Mouse (Mus musculus) regulatory T cell (primary cell): ENCODE data around the gene Tube1.

Source experiments
- in situ Hi-C: fragments of 300-600 bp; cut with MboI, MseI; formaldehyde crosslinking; loops from one replicate; pipeline ENCODE4 v1.15.1; 2025; ENCODE audit warnings: high pct_unique_total_duplicates

Tube1 gene

GRCm38 (mm10) chr10:39133462-39134310, at the start of gene Tube1, which contains the start of gene Fam229b:
Tube1 (plus strand) TSS chr10:39133976.
Fam229b (minus strand) TSS chr10:39133914.
- in situ Hi-C loops: no loop called here

DNA sequence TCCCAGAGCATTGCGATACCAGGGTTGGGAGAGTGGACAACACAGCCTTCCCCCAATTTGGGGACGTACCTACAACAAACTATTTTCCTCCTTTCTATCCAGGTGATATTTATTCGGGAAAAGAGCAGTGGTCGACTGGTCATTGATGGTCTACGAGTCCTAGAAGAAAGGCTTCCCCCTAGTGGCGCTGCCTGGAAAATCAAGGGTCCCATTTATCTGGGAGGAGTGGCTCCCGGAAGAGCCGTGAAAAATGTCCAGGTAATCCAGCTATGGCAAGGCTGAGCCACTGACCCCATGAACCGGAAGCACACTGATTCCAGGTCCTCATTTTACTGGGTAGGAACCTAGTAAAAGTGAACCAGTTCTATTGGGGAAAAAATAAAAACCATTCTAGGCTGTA, 36.8 kb upstream of the Tube1 start:
- in situ Hi-C loops: no loop called here

DNA sequence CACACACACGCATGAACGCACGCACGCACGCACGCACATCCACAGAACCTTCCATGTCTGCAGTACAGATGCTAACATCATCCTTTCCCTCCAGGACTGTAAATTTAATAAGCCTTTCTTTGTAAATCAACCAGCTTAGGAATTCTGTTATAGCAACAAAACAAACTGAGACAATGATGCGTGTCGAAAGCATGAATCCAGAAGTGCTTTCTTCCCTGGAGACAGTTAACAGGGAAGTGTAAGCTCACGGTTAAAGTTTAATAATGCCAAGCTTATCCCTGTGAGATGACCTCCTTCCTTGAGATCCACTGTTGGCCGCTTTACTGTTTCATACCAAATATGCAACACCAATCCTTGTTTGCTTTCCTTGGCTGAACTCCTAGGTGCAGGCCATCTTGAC, 35.0 kb upstream of the Tube1 start:
- in situ Hi-C loops: no loop called here

DNA sequence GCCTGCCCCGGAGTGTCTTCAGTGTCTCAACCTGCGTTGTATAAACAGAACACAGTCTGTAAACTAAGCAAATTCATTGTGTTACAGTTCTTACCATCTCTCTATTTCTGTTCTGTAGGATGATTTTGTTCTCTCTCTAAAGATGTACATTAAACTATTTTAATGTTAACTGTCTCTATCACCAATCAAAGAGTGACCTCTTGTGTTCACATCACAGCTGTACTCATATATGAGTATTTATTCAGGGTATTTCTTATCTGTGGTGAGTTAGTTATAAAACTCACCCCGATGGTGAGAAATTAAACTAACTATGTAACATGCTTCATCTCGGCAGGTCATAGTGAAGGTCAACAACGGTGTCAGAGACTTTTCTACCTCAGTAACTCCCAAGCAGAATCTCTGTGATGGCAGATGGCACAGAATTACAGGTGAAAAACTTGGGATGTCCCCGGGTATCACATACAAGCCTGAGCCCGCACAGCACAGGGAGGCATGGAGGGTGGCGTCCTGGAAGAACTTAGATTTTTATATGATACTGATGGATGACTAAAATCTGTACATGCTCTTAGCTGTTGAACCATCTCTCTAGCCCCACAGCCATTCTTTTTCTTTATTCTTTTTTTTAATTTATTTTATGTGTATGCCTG, 28.9 kb upstream of the Tube1 start:
- in situ Hi-C loops: no loop called here

- in situ Hi-C loops: no loop called here
Measured at GRCm38 (mm10) chr10:39106413-39106812, 27.4 kb upstream of the Tube1 start.

- in situ Hi-C loops: no loop called here
Measured at GRCm38 (mm10) chr10:39106935-39107334, 26.8 kb upstream of the Tube1 start.

DNA sequence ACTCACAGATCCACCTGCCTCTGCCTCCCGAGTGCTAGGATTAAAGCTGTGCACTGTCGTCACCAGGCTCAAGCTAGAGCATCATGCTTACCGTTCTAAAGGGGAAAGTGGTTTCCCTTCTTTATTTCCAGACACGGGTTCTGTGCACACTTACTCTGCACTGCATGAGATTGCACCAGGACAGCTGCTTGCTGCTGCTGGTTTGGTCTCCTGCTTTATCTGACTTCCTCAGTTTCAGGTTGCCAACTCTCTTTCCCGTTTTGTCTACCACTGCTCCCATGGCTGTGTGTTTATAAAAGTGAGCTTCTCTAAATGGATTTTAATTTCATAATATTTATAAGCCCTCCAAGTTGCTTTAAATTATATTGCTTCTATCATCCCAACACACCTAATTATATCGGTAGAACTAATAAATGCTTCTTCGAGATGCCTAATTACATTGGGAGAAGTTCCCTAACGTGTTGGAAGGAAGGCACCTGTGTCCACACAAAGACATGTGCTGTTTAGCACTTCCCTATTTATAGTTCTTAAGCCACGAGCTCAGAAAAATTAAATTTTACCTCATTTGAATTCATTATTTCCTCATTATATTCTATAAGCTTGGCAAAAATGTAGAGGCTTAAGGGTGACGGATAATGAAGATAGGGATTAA, 24.8 kb upstream of the Tube1 start:
- in situ Hi-C loops: no loop called here

DNA sequence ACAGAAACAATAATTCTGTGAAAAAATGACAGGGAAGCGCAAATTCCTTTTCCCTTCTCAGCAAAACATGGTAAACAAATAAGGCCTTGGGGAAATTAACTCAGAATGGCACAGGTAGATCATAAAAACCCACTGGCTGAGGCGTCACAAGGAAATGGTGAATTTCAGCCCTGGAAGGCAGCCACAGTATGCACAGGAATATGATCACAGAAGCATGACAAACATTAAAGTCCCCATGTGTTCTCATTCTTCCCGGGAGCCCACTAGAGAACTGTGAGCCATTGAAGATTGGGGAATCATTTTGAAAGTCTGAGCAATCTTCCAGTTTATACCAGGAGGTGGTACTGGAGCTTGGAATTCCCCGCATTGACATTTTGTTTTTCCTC, 24.3 kb upstream of the Tube1 start:
- in situ Hi-C loops: no loop called here

- in situ Hi-C loops: no loop called here
Measured at GRCm38 (mm10) chr10:39121412-39121811, 12.4 kb upstream of the Tube1 start.

- in situ Hi-C loops: no loop called here
Measured at GRCm38 (mm10) chr10:39137766-39138165, 4.0 kb downstream of the Tube1 start.

- in situ Hi-C loops: no loop called here
Measured at GRCm38 (mm10) chr10:39138761-39139160, 5.0 kb downstream of the Tube1 start.

DNA sequence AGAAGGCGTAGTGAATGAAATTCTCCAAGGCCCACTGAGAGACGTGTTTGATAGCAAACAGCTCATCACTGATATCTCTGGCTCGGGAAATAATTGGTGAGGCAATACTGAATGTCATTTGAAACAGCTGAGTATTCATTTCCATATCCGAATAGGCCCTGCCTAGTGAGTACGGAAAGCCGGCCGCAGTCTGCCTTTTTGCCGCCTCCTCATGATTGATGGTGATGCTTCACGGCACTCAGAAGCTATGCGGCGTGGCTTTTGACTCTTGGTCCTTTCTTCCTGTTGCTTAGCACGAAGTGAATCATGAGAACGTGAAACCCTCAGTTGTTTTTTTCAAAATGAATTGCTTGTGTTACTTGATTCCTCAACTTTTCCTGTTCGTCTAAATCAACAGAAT, 7.1 kb downstream of the Tube1 start:
- in situ Hi-C loops: no loop called here

DNA sequence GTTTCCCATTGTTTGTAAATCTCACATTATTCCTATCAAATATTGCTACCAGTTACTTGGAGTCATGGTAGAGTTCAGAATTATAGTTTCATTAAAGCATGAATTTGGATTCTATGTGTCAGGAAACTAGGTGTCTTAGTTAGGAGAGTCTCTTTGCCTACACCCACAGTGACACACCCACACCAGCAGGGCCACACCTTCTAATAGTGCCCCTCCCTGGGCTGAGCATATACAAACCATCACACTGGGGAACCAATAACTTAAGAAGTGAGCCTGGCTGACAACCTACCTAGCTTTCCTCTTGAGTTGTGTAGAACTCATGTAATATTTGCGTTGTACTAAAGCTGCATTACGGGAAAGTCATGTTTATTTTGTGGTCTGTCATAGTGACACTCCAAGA, 7.6 kb downstream of the Tube1 start:
- in situ Hi-C loops: no loop called here

DNA sequence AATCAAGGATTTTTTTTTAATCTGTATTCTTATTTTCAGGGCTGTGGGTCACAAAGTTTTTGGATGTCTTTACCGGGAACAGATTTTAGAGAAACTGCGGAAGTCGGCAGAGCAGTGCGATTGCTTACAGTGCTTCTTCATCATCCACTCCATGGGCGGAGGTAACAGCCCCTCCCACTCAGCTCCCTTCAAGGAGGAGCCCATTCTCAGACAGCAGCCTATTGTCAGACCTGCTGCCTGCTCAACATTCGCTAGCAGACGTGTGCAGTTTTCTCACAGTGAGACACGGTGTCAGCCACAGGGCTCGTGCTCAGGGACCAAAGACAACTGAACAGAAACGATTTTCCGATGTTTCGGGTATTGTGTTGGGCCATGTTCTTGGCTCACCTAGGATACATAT, 8.4 kb downstream of the Tube1 start:
- in situ Hi-C loops: no loop called here

DNA sequence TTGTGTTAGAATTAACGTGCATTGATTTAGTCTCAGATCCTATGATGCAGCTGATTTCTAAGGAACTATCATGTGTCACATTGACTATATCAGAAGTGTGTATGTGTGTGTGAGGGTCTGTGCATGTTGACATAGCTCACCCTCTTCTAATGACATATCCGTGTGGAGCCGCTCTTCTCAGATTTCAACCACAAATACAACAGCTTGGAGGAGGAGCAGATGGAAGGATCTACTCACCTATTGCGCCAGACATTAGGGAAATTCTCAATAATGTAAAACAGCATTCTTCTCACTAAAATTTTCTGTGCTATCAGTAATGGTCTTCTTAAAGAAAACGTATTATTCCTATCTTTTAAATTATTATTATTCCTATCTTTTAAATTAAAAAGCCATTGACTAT, 22.9 kb downstream of the Tube1 start:
- in situ Hi-C loops: no loop called here

DNA sequence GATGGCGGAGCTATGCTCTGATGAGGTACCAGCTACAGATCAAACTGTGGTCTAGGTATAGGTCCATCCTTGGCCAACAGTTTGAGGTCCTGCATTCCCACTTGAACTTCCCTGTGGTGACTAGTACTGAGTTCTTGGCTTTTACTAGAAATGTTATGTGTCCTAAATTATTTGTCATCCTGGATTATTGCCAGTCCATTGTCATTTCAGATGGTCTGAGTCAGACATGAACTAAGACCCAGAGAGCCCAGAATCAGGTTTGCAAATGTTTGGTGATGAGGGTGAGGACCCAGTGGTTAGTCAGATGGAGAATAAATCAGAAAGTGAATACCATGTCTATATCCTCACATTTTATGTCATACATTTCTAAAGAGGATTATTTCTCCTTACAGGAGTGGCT, 23.5 kb downstream of the Tube1 start:
- in situ Hi-C loops: no loop called here

DNA sequence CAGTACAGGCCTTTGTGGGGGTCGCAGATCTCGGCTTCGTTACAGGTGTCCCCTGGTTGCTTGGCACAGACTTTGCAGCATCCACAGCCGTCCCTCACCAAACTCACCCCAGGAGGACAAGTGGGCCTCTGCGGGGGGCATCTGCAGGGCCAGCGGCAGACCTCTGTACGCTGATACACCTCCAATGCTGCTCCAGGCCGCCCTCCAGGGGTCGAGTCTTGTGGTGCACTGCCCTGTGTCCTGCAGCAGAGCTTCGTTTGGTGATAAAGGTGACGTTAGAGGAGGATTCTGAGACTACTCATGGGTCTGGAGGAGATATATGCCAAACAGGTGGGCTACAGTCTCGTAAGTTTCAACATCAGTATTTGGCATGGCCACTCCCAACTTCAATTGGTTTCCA, 24.5 kb downstream of the Tube1 start:
- in situ Hi-C loops: no loop called here

GRCm38 (mm10) chr10:39161406-39161805, 27.6 kb downstream of the Tube1 start:
- in situ Hi-C loops: no loop called here

DNA sequence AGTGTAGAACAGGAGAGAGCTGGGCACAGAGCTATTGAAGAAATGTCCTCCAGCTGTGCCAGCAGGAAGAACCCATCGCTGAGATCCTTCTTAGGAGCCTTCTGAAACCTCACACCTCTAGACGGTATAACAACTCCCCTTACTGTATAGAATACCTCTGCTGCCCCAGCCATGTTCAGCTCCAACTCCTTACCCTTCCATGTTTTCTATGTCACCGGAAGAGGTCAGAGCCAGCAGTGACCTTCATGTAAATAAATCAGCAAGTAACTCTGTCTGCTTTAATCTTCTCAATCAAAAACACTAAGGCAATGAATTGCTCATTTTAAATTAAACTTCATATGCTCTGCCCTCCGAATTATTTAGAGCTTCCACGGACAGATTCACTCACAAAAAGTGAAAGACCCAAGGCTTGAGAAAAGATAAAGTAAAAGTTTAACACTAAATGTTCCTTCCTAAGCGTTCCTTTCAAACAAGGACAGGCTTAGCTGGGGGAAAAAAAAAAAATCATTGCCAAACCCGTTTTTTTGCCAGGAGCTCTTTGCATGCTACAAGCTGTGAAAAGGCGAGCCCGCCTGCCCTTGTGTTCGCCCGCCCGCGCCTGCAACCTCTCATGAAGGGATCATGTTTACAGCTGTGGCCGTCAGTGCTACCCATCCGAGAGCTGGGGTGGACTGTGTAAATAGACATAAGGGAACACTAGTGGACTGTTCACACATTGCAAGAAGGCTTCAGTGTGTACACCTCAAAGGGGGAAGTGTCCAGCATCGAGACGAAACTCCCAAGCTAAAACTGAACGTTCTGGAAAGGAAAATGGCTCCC, 29.1 kb downstream of the Tube1 start:
- in situ Hi-C loops: no loop called here

DNA sequence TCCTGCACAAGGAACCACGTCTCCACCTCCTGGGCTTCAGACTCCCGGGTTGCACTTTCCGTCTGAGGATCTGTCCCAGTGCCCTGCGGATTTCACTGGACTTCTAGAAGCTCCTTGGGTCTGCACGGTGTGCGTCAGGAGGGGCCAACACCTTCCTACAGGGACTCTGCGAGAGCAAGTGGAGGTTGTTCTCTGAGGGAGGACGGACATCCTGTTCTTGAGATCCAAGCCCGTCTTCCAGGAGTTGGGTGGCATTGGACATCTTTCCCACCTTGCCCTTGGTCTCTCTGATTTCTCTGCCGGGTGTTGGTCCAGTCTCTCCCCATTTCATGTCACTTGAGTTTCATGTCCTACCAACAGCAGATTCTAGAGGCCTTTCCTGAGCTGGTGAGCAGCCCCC, 29.9 kb downstream of the Tube1 start, which contains the start of gene Ccn6:
TSS of gene Ccn6 (minus strand) at position 101 of the 400 bp plus-strand sequence.
- in situ Hi-C loops: no loop called here

DNA sequence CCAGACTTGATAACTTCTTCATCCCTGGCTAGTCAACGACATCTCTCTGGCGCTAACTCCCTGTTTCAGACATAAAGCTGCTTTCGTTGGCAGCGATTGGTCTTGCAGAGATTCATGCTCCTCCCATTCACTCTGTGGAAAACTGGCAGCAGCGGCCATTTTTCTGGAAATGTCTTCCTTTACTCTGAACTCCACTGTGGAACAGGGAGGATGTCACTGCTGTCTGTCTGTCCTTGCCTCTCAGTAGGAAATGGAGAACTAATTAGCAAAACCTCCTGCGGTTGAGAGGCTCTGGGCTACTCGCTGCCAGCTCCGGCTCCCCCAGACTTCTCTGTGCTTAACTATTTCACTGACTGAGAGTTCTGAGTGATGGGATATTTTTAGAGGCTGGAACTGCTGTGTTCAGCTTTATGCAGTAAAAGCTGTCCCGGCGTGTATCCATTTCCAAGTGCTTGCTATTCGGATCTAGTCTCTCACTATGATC, 31.9 kb downstream of the Tube1 start:
- in situ Hi-C loops: no loop called here

GRCm38 (mm10) chr10:39167611-39168010, 33.8 kb downstream of the Tube1 start:
- in situ Hi-C loops: no loop called here
